ENCODE assay signal across 21 mouse cellular contexts in the genomic region with DNA sequence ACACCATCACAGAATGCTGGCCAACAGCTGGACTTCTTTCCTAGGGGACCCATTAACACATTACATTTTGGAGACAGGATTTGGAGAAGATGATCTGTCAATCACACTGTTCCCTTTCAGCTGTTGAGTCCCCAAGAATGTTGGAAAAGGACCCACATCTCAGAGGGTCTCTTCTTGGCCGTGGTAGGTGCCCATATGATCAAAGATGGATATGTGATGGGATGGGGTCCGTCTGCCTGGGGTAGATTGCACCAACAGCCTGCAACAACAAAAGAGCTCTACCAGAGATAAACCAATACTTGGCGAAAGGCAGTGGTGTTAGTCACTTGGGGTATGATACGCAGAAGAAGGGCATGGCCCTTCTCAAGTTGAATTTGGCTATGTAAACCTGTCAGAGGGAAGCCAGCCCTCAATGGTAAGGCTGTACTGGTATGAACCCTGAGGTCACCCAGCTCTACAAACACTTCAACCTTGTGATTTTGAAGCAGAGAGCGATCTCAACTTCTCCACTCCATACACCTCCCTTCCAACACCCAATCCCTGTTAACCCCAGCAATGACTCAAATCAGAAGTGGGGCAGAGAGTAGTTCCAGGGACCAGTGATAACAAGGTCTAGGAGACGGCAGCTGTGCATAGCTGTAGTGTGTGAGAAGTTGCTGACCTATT.
DNase-seq lines count a peak whose midpoint lies in the region; ATAC-seq and TF ChIP-seq lines count a peak whose summit lies in the region.
"Had no signal": no experiment of that assay in that cellular context is flagged by ENCODE, and none has a peak within 500 bp of the region (broad histone marks: within the 10 kb centered on the region; RNA-seq: fewer than 3 reads in every experiment).

No protein-coding gene starts in this region.

- H3K27me3 ChIP-seq in heart, embryonic 15.5 days: no peaks in the 10 kb centered on the region
- H3K27me3 ChIP-seq: embryonic facial prominence, embryonic 13.5 days; hindbrain, embryonic 12.5 days; hindbrain, embryonic 15.5 days had no signal

- TF ChIP-seq POLR2A in olfactory bulb, adult 2 months (IDR thresholded peaks at IDR 0.05; ENCODE audit: insufficient read depth, low read depth, low read length): no peak

- H3K27ac ChIP-seq in gastrocnemius, adult 2 months: peak overlapping the region; percentile 72
- H3K27ac ChIP-seq in heart, embryonic 15.5 days: peak overlapping the region; percentile 4; the same call in 1 of the 2 replicates
- H3K27ac ChIP-seq in brown adipose tissue, adult 24 weeks (replicated peaks; ENCODE audit: low read depth, low read length): peak overlapping the region; percentile 6; the same call in 1 of the 2 replicates
- H3K27ac ChIP-seq in olfactory bulb, adult 2 months (ENCODE audit: insufficient read depth, low read depth, low read length): peak overlapping the region; percentile 6
- H3K27ac ChIP-seq: embryonic facial prominence, embryonic 10.5 days; embryonic facial prominence, embryonic 13.5 days; hindbrain, embryonic 12.5 days; hindbrain, embryonic 15.5 days had no signal

- H3K9me3 ChIP-seq in heart, embryonic 15.5 days (replicated peaks): no peaks in the 10 kb centered on the region
- H3K9me3 ChIP-seq: embryonic facial prominence, embryonic 10.5 days; embryonic facial prominence, embryonic 13.5 days; hindbrain, embryonic 12.5 days; hindbrain, embryonic 15.5 days had no signal

- intact Hi-C loops in gastrocnemius, adult 2 months (cut with DNase I): no loop called here
- intact Hi-C loops in gastrocnemius, postnatal 36 days (cut with DNase I): no loop called here

- no peak overlapping the region for H3K4me3 ChIP-seq in gastrocnemius, adult 2 months
- no peak overlapping the region for H3K4me3 ChIP-seq in heart, embryonic 15.5 days
- no peak overlapping the region for H3K4me3 ChIP-seq in brown adipose tissue, adult 24 weeks (ENCODE audit: insufficient read depth, low read depth, low read length)
- H3K4me3 ChIP-seq in olfactory bulb, adult 2 months (ENCODE audit: insufficient read depth, low read depth, low read length): no peak overlapping the region
- H3K4me3 ChIP-seq: embryonic facial prominence, embryonic 10.5 days; embryonic facial prominence, embryonic 13.5 days; erythroblast, embryonic 14.5 days; hindbrain, embryonic 12.5 days; hindbrain, embryonic 15.5 days had no signal

- H3K4me1 ChIP-seq in heart, embryonic 15.5 days (replicated peaks): no peaks in the 10 kb centered on the region
- H3K4me1 ChIP-seq in brown adipose tissue, adult 24 weeks (ENCODE audit: control insufficient read depth, insufficient read depth, insufficient read length, low read length): peaks cover 28% of the 10 kb centered on the region
- peaks cover 25% of the 10 kb centered on the region for H3K4me1 ChIP-seq in olfactory bulb, adult 2 months (ENCODE audit: control insufficient read depth, insufficient read depth, low read length)

- ATAC-seq in heart, embryonic 15.5 days (replicated peaks; ENCODE audit: insufficient number of reproducible peaks, insufficient read depth, low FRiP score, low read depth): no peak
- ATAC-seq: CD4-positive, CD25-positive, alpha-beta regulatory T cell, adult 4 months; forebrain, embryonic 14.5 days had no signal

- no peak overlapping the region for H3K9ac ChIP-seq in heart, embryonic 15.5 days
- H3K9ac ChIP-seq: embryonic facial prominence, embryonic 13.5 days; forebrain, postnatal 0 days; hindbrain, embryonic 12.5 days; hindbrain, embryonic 15.5 days had no signal

- TF ChIP-seq CTCF in gastrocnemius, adult 2 months (IDR thresholded peaks at IDR 0.05): no peak
- TF ChIP-seq CTCF in olfactory bulb, adult 2 months (IDR thresholded peaks at IDR 0.05; ENCODE audit: insufficient read depth, low read depth, low read length): no peak

- 79% methylated on average over 6 of the region's 6 CpGs for WGBS in heart, embryonic 15.5 days
- 85% methylated on average over 6 of the region's 6 CpGs for WGBS in olfactory bulb, adult 2 months

- no peak for DNase-seq in gastrocnemius, adult 2 months
- DNase-seq in gastrocnemius, postnatal 36 days: no peak
- no peak for DNase-seq in heart, postnatal 4 days
- no peak for DNase-seq in thymus, postnatal 0 days (ENCODE audit: low spot score)
- DNase-seq: cerebellum, adult 11-12 months; cerebellum, adult 8-10 months; cerebellum, postnatal 10 days; cerebellum, postnatal 36 days; embryo, embryonic 11 days; forebrain, postnatal 0 days; gastrocnemius, postnatal 10 days had no signal

- no peak overlapping the region for H3K4me2 ChIP-seq in heart, embryonic 15.5 days
- H3K4me2 ChIP-seq: embryonic facial prominence, embryonic 13.5 days; hindbrain, embryonic 12.5 days; hindbrain, embryonic 15.5 days had no signal

- H3K36me3 ChIP-seq in heart, embryonic 15.5 days: no peaks in the 10 kb centered on the region
- H3K36me3 ChIP-seq: embryonic facial prominence, embryonic 10.5 days; embryonic facial prominence, embryonic 13.5 days; hindbrain, embryonic 12.5 days; hindbrain, embryonic 15.5 days had no signal

Comparison
In these comparisons a context has a peak if more than half of its experiments do, and no peak if none do; other contexts are left out.
1. H3K27ac ChIP-seq: peak in every context shown above with its lines; median percentile 72 in gastrocnemius, adult 2 months; 6 in brown adipose tissue, adult 24 weeks; 6 in olfactory bulb, adult 2 months; 4 in heart, embryonic 15.5 days.